Mouse (Mus musculus): Measurements from ENCODE around the gene Psat1.

DNA sequence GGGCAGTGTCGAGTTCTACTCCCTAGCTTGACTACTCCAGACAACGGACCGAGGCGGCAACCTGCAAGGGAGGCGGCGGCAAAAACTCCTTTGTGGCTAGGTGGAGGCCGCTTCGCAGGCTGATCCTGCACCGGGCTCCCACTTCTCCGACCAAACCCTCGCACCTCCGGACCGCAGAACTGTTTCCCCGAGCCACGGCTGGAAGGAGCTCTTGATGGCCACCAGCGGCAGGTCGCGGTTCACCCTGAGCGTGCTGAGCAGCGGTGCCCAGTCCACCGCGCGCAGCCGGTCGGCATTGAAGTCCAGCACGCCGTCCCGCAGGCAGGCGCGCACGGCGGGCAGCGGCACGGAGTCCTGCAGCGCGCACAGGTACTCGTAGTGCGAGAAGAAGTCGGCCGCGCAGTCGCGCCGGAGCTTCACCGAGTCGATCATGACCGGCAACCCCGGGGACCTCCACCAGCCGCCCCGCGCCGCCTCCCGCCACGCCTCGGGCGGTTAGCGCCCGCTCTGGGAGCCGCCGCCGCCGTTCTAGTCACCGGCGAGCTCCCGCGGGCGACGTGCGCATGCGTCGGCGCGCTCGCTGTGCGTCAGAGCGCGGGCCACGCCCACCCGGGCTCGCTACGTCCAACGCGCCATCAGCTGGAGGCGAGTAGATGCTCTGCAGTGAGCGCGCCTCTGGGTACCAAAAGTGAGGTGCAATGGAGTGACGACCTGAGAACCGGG lies 37.5 kb upstream of the Psat1 start, which contains the start of gene Cep78:
- TF ChIP-seq EP300 (IDR thresholded peaks at IDR 0.05; ENCODE audit: low read depth) (no peak), CTCF (IDR thresholded peaks at IDR 0.05; ENCODE audit: low read depth) (0 out of 2 replicates have a peak, but pooled peaks have one; percentile 33)
